Mouse (Mus musculus) stomach, embryonic 16.5 days (tissue): ENCODE measurements around the gene Disc1. TPM values are rescaled to one million over a fixed set of nuclear protein-coding genes. Genes with fewer than 3 reads are reported as not detected.

Experiments used
- ATAC-seq: fragments of 200-750 bp; cut with Nextera tagmentation; 2 replicates; pipeline ENCODE4 v1.8.0; 2017; ENCODE audit warnings: moderate number of reproducible peaks, moderate TSS enrichment; ENCODE audit not compliant: insufficient read depth, low FRiP score
- H3K27ac ChIP-seq: fragments of 300-500 bp; sonication (generic); 2 replicates; pipeline ENCODE4 v1.5.1; 2014; ENCODE audit warnings: low read length
- H3K27me3 ChIP-seq: fragments of 300-500 bp; sonication (generic); 2 replicates; pipeline ENCODE4 v1.6.1; 2014; ENCODE audit warnings: low read length, control low read depth, mixed read lengths; ENCODE audit not compliant: control insufficient read depth, insufficient read depth
- H3K36me3 ChIP-seq: fragments of 300-500 bp; sonication (generic); 2 replicates; pipeline ENCODE4 v1.6.1; 2014; ENCODE audit warnings: low read length; ENCODE audit not compliant: control insufficient read depth, insufficient read depth
- H3K4me1 ChIP-seq: fragments of 300-500 bp; sonication (generic); 2 replicates; pipeline ENCODE4 v1.6.1; 2014; ENCODE audit warnings: low read length, control low read depth, mixed read lengths; ENCODE audit not compliant: control insufficient read depth, insufficient read depth
- H3K4me2 ChIP-seq: fragments of 300-500 bp; sonication (generic); 2 replicates; pipeline ENCODE4 v1.6.1; 2014; ENCODE audit warnings: low read depth, low read length, mixed read lengths
- H3K4me3 ChIP-seq: fragments of 300-500 bp; sonication (generic); replicated peaks from 2 replicates; pipeline ENCODE4 v1.5.1; 2014; ENCODE audit warnings: mild to moderate bottlenecking, low read length
- H3K9ac ChIP-seq: fragments of 300-500 bp; sonication (generic); 2 replicates; pipeline ENCODE4 v1.6.1; 2014; ENCODE audit warnings: low read length
- H3K9me3 ChIP-seq: fragments of 300-500 bp; sonication (generic); replicated peaks from 2 replicates; pipeline ENCODE4 v1.6.1; 2016; ENCODE audit warnings: low read length, control low read depth; ENCODE audit not compliant: control insufficient read depth
- WGBS: fragments of 180-500 bp; shearing (Covaris S2); extraction: QIAGEN DNeasy Blood & Tissue Kit; methylation state at CpG from one replicate; pipeline ENCODE4 v1.1.7; 2014; 5-methylcytosine and 5-hydroxymethylcytosine counted together
- polyA plus RNA-seq: library from polyadenylated mRNA; unstranded; fragments of >200 nt; fragmentation: Nextera tagmentation; extraction: Ambion mirVana; gene quantifications from 2 replicates; pipeline ENCODE4 v1.2.1, GENCODE M21; 2015

The Disc1 gene
- polyA plus RNA-seq, 1 experiment from 2014 or later, result 1.5 TPM

DNA sequence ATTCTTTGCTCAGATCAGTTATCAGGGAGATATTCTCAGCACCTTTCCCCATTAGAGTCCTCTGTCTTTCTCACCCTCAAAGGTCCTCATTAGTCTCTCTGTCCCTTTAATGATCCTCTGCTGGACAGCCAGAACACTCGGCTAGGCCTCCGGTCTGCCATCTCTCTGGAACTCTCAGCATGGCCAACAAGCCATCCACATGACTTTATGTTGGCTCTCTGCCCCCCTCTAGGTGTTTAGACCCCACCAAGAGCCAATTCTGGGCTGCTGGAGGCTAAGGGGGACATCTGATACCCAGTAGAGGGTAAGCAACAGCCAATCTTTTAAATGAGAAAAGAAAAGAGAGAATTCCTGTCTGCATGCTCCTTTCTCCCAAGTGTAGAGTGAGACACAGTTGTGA lies 203.7 kb downstream of the Disc1 start:
- 65% methylated on average over 2 of the region's 2 CpGs for WGBS
- H3K4me2 ChIP-seq, result no peak overlapping the region
- H3K4me3 ChIP-seq, result no peak overlapping the region
- ATAC-seq, result no peak
- H3K27me3 ChIP-seq, result no peaks in the 10 kb centered on the region
- H3K9me3 ChIP-seq, result no peaks in the 10 kb centered on the region
- no peak overlapping the region for H3K9ac ChIP-seq
- H3K4me1 ChIP-seq, result peaks cover 11% of the 10 kb centered on the region; the same call in 1 of the 2 replicates
- no peak overlapping the region for H3K27ac ChIP-seq
- H3K36me3 ChIP-seq, result no peaks in the 10 kb centered on the region

DNA sequence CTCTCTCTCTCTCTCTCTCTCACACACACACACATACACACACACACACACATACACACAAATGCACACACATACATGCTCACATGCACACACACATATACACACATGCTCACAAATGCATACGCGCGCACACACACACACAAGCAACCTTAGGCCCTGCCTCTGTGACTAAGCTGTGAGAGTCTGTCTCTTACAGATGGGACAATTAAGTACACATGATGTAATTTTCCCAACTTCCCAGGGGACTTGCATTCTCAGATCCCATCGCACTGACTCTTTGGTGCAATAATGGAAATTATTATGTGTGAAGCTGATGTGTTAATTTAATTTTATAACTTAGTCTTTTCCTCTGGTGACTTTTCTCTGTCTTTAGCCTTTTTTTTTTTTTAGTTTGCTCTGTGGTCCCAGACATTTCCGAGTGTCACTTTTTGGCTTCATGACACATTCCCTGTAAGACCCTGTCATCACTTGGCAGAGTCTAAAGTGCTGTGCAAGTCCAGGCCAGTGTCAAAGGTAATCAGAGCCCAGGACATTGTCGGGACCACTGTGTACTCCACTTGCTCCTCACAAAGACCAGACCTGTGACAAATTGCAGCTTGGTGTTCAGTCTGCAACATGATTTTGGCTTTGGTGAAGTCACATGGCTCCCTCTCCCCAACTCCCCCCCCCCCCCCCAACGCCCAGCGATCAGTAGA lies 205.0 kb downstream of the Disc1 start:
- no peak overlapping the region for H3K4me3 ChIP-seq
- no peak overlapping the region for H3K27ac ChIP-seq
- no peaks in the 10 kb centered on the region for H3K36me3 ChIP-seq
- WGBS, result 86% methylated on average over 8 of the region's 8 CpGs
- no peaks in the 10 kb centered on the region for H3K9me3 ChIP-seq
- ATAC-seq, result no peak
- H3K9ac ChIP-seq, result no peak overlapping the region
- H3K4me2 ChIP-seq, result no peak overlapping the region
- no peaks in the 10 kb centered on the region for H3K27me3 ChIP-seq
- peaks cover 5% of the 10 kb centered on the region; the same call in 1 of the 2 replicates for H3K4me1 ChIP-seq

DNA sequence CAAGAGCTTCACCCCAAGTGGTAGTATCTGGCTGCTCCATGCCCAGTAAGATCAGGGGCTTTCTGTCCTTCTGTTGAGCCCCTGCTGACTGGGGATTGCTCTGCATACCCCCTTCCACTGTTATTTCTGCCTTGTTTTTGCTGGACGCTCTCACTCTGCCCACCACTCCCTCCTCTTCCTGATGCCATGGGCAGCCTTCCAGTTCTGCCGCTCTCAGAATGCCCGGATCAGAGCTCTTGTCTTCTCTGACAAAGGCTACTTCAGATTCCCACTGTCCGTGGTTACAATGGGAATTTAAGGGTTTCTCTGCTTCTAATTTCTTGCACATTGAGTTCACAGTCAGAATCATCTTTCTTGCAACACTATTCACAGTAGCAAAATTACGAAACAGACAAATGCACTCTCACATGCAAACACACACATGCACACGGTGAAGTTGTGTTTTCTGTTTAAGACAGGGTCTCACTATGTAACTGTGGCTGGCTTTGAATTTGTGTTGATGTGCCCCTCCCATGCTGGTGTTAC lies 214.2 kb downstream of the Disc1 start:
- no peak overlapping the region for H3K4me2 ChIP-seq
- H3K36me3 ChIP-seq, result no peaks in the 10 kb centered on the region
- H3K9ac ChIP-seq, result no peak overlapping the region
- no peaks in the 10 kb centered on the region for H3K27me3 ChIP-seq
- WGBS, result 71% methylated on average over 6 of the region's 6 CpGs
- H3K9me3 ChIP-seq, result no peaks in the 10 kb centered on the region
- peaks cover 10% of the 10 kb centered on the region for H3K4me1 ChIP-seq
- no peak for ATAC-seq
- H3K27ac ChIP-seq, result no peak overlapping the region
- H3K4me3 ChIP-seq, result no peak overlapping the region

DNA sequence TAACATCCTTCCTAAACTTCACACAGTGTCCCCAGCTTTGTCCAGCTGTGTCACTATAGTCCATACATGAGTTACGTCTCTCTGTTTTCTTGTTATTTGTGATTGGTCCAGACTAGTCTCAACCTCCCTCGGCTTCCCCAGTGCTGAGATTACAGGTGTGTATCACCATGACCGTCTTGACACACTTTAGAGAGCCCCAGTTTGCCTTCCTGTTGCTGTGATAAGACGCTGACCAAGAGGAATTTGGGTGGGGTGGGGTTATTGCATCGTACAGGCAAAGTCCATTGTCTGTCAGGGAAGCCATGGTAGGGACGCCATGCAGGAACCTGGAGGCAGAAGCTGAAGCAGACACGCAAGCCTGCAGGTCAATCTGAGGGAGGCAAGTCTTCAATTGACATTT lies 216.3 kb downstream of the Disc1 start:
- peaks cover 10% of the 10 kb centered on the region for H3K4me1 ChIP-seq
- 61% methylated on average over 7 of the region's 7 CpGs for WGBS
- no peaks in the 10 kb centered on the region for H3K36me3 ChIP-seq
- no peak overlapping the region for H3K27ac ChIP-seq
- H3K27me3 ChIP-seq, result no peaks in the 10 kb centered on the region
- no peak for ATAC-seq
- H3K4me3 ChIP-seq, result no peak overlapping the region
- H3K9me3 ChIP-seq, result no peaks in the 10 kb centered on the region
- no peak overlapping the region for H3K4me2 ChIP-seq
- H3K9ac ChIP-seq, result no peak overlapping the region

DNA sequence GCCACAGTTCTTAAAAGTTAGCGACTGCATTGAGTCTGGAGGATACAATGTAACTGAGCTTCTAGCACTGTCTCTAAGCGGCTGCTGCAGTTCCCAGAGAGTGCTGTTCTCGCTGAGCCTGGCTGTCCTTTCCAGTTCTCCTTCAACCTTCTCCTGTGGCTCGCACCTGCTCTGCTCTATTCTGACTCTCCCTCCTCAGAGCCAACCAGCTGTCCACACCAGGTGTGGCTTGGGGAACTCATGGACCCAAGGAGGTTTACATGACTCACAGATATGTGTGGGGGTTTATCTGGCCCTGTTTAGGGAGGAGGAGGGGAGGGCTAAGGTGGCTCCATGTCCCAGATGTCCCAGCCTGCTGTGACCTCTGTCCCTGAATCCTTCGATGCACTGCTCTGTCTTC lies 217.4 kb downstream of the Disc1 start:
- peak; percentile 70; the same call in 1 of the 2 replicates for ATAC-seq
- no peak overlapping the region for H3K9ac ChIP-seq
- peak overlapping the region; percentile 47; the same call in 1 of the 2 replicates for H3K27ac ChIP-seq

DNA sequence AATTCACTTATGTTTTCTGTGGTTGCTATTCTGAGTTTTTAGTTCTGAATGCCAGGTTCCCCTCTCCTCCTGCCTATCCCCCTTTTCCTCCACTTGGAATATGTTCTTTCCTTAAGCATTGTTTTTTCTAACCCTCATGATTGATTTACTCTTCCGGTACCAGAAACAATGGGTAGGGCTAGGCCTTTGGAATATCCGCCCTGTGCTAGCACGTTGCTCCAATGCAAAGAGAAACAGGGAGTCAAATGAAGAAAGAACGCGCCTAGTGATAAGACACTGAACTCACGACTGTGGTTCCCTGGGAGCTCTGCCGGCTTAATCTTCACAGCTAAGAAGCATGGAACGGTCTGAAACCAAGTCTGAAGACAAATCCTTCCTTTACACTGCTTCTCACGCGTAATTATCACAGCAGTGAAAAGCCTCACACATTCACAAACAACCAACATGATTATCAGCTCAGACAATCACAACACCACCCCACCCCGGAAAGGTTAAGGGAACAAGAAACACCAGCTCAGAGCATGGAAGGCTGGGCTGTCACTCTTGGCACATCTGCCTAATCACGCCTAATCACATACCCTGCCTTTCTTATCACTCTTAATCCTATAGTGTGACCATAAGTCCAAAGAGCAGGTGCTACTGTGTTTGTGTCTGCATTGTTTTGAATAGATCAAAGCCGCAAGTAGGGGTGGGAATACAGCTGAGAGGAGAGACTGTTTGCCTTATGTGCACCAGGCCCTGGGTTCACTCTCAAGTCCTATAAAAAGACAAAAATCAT lies 218.3 kb downstream of the Disc1 start:
- H3K36me3 ChIP-seq, result no peaks in the 10 kb centered on the region
- no peak overlapping the region for H3K4me2 ChIP-seq
- no peak overlapping the region for H3K9ac ChIP-seq
- no peaks in the 10 kb centered on the region for H3K27me3 ChIP-seq
- peaks cover 10% of the 10 kb centered on the region for H3K4me1 ChIP-seq
- 44% methylated on average over 13 of the region's 13 CpGs for WGBS
- no peaks in the 10 kb centered on the region for H3K9me3 ChIP-seq
- peak overlapping the region; percentile 47; the same call in 1 of the 2 replicates for H3K27ac ChIP-seq
- H3K4me3 ChIP-seq, result no peak overlapping the region
- no peak for ATAC-seq

More for the DNA sequence above, 217.4 kb downstream of the Disc1 start:
- Histone ChIP-seq H3K4me1 (peaks cover 10% of the 10 kb centered on the region), H3K4me2 (no peak overlapping the region), H3K4me3 (no peak overlapping the region), H3K9me3 (no peaks in the 10 kb centered on the region), H3K27me3 (no peaks in the 10 kb centered on the region), H3K36me3 (no peaks in the 10 kb centered on the region)
- WGBS, result 61% methylated on average over 5 of the region's 5 CpGs

DNA sequence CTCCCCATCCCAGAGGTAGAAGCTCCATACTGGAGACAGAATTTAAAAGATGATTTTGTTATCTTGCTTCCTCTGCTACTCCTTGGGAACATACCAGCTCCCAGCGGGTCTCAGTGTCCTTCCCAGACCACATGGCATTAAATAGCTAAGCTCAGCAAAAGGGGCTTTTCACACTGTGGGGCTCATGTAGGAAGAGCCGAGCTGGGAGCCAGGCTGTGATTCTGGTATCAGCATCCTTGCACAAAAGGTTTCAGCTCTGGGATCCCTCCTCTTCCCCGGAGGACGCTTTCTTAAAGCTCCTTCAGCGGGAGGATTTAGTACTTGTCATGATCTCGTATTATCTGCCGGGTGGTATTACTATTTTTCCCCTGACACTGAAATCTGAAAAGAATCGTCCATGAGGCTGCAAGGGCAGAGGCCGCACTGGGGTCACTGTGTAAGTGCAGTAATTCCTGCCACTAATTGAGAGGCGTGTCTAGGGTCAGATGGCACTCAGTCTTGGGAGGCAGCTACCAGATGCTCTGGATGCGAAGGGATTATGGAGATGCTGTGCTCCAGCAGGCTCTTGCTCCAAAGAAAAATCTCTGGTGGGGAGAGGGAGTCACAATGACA lies 223.2 kb downstream of the Disc1 start:
- ATAC-seq, result no peak
- H3K9ac ChIP-seq, result no peak overlapping the region
- WGBS, result 29% methylated on average over 11 of the region's 11 CpGs

DNA sequence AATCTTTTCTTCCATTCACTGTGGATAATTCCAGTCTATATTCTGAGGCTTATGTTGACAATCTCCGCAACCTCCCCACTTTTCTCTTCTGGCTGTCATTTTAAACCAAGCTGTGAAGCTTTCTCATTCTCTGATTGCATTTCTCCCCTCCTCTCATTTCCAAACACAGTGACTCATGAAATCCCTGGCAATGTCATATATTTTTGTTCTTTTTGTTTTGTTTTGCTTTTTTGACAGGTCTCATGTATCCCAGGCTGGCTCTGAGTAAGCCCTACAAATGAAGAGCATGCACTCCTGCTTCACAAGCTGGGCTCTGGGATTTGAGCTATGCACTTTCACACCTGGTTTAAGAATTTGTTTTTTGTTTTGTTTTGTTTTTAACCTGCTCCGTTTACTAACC lies 225.2 kb downstream of the Disc1 start:
- Histone ChIP-seq H3K9me3 (no peaks in the 10 kb centered on the region), H3K9ac (no peak overlapping the region), H3K27ac (no peak overlapping the region), H3K27me3 (no peaks in the 10 kb centered on the region; the same call in 1 of the 2 replicates), H3K4me2 (no peak overlapping the region), H3K4me1 (peaks cover 15% of the 10 kb centered on the region; the same call in 1 of the 2 replicates), H3K4me3 (no peak overlapping the region), H3K36me3 (no peaks in the 10 kb centered on the region)
- no peak for ATAC-seq
- 91% methylated on average over 2 of the region's 2 CpGs for WGBS

More for the DNA sequence above, 223.2 kb downstream of the Disc1 start:
- H3K27me3 ChIP-seq, result no peaks in the 10 kb centered on the region; the same call in 1 of the 2 replicates
- H3K36me3 ChIP-seq, result no peaks in the 10 kb centered on the region
- H3K27ac ChIP-seq, result no peak overlapping the region
- H3K4me3 ChIP-seq, result no peak overlapping the region
- H3K4me1 ChIP-seq, result 0 out of 2 replicates have a peak, but pooled peaks cover 7% of the 10 kb centered on the region
- H3K4me2 ChIP-seq, result no peak overlapping the region
- H3K9me3 ChIP-seq, result no peaks in the 10 kb centered on the region
